Mouse (Mus musculus) limb, embryonic 12.5 days (tissue): Measurements from ENCODE around the gene Wdr53. TPM values are rescaled to one million over a fixed set of nuclear protein-coding genes. Genes with fewer than 3 reads are reported as not detected.
"Not testable (repeated sequence)": the region's sequence is repeated elsewhere in the genome, so short reads cannot be mapped to it uniquely, and the experiment has no call there.

Experiments
- ATAC-seq: fragments of 200-750 bp; cut with Nextera tagmentation; 2 replicates; pipeline ENCODE4 v1.8.0; 2017; ENCODE audit warnings: low read depth, moderate TSS enrichment; ENCODE audit not compliant: insufficient number of reproducible peaks, insufficient read depth, low FRiP score, low TSS enrichment
- H3K27ac ChIP-seq: fragments of 300-500 bp; sonication (generic); 2 replicates; pipeline ENCODE4 v1.5.1; 2016; ENCODE audit warnings: mild to moderate bottlenecking, moderate library complexity
- H3K27me3 ChIP-seq: fragments of 300-500 bp; sonication (generic); 2 replicates; pipeline ENCODE4 v1.6.1; 2016; ENCODE audit warnings: mild to moderate bottlenecking, moderate library complexity
- H3K36me3 ChIP-seq: fragments of 300-500 bp; sonication (generic); 2 replicates; pipeline ENCODE4 v1.6.1; 2016; ENCODE audit warnings: mild to moderate bottlenecking, moderate library complexity
- H3K4me1 ChIP-seq: fragments of 300-500 bp; sonication (generic); replicated peaks from 2 replicates; pipeline ENCODE4 v1.6.1; 2016
- H3K4me2 ChIP-seq: fragments of 300-500 bp; sonication (generic); 2 replicates; pipeline ENCODE4 v1.6.1; 2016; ENCODE audit warnings: mild to moderate bottlenecking, moderate library complexity
- H3K4me3 ChIP-seq: fragments of 300-500 bp; sonication (generic); replicated peaks from 2 replicates; pipeline ENCODE4 v1.5.1; 2016; ENCODE audit warnings: mild to moderate bottlenecking
- H3K9ac ChIP-seq: fragments of 300-500 bp; sonication (generic); replicated peaks from 2 replicates; pipeline ENCODE4 v1.6.1; 2016; ENCODE audit warnings: mild to moderate bottlenecking, moderate library complexity
- H3K9me3 ChIP-seq: fragments of 300-500 bp; sonication (generic); 2 replicates; pipeline ENCODE4 v1.6.1; 2016; ENCODE audit warnings: mild to moderate bottlenecking, moderate library complexity
- WGBS: fragments of 180-500 bp; shearing (Covaris S2); methylation state at CpG from one replicate; pipeline ENCODE4 v1.1.7; 2016; 5-methylcytosine and 5-hydroxymethylcytosine counted together
- microRNA counts: library from miRNA; unstranded; fragments of <30 nt; microRNA quantifications from one replicate; lab custom pipeline; 2017
- microRNA-seq: library from miRNA; unstranded; fragments of <30 nt; microRNA quantifications from one replicate; pipeline ENCODE4, GENCODE M21; 2017
- polyA plus RNA-seq: library from polyadenylated mRNA; unstranded; fragments of >200 nt; fragmentation: Nextera tagmentation; extraction: Ambion mirVana; gene quantifications from 2 replicates; pipeline ENCODE4 v1.2.1, GENCODE M21; 2016

Gene Wdr53
- polyA plus RNA-seq, 1 experiment from 2014 or later: 18.4 TPM

DNA sequence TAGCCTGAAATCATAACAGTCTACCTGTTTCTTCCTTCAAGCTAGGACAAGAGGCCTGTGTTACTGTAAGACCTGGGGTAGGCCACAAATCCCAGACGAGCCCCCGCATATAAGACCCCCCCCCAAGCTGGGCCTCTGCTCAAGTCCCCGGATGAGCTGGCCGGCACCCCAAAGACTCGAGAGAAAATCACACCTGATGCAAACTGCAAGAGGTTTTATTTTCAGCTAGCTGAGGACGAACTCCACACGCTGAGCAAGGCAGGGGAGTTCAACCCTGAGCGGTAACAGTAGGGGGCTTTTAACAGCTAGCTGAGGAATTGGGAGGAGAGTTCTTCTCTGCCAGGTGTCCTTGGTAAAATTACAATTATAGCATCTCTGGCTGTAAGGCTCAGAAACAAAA, 33.2 kb downstream of the Wdr53 start:
- no peak for ATAC-seq
- Histone ChIP-seq H3K9ac (peak overlapping the region; percentile 37; the same call in 1 of the 2 replicates), H3K27ac (no peak overlapping the region), H3K27me3 (no peaks in the 10 kb centered on the region), H3K4me3 (peak overlapping the region; percentile 20), H3K4me1 (peaks cover 10% of the 10 kb centered on the region; the same call in 1 of the 2 replicates), H3K36me3 (peaks cover 53% of the 10 kb centered on the region), H3K4me2 (peak overlapping the region; percentile 76), H3K9me3 (peaks cover 6% of the 10 kb centered on the region; the same call in 1 of the 2 replicates)
- 88% methylated on average over 8 of the region's 8 CpGs for WGBS

DNA sequence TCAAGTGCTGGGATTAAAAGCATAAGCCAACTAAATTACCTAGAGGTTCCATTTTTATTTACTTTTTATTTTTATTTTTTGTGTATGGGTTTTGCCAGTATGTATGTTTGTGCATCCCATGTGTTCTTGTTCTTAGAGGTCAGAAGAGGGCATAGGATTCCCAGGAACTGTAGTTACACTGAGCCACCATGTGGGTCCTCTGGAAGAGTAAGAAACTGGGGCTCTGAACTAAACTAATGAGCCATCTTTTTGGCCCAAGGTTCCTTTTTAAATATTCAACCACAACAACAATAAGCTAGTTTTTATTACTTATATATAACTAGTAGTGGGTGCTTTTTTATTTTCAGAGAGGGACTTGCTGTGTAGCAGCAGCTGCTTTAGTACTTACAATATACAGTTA, 35.6 kb downstream of the Wdr53 start:
- ATAC-seq: no peak
- Histone ChIP-seq H3K4me1 (peaks cover 8% of the 10 kb centered on the region; the same call in 1 of the 2 replicates), H3K36me3 (peaks cover 77% of the 10 kb centered on the region), H3K4me3 (no peak overlapping the region), H3K27ac (no peak overlapping the region), H3K9me3 (peaks cover 6% of the 10 kb centered on the region; the same call in 1 of the 2 replicates), H3K27me3 (no peaks in the 10 kb centered on the region), H3K4me2 (no peak overlapping the region), H3K9ac (no peak overlapping the region)

DNA sequence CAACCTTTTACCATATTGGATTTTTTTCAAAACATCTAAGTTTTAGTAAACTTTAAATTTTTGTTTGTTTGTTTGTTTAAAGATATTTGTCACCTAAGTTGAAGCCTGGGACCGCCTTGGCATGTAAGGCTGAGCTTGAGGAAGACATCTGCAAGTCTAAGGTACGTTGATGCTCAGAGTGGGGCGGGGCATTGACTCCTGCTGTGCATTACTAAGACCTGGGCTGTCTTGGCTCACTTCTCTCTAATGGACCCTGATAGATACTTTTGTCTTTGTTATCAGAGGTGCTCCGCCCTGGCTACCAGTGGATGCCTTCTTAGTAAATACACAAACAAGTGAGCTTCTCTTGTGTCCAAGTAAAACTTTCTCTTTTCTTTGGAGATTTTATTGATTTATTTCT, 44.8 kb downstream of the Wdr53 start:
- Histone ChIP-seq H3K4me1 (no peaks in the 10 kb centered on the region), H3K9me3 (no peaks in the 10 kb centered on the region), H3K9ac (no peak overlapping the region), H3K27me3 (no peaks in the 10 kb centered on the region), H3K36me3 (peaks cover 62% of the 10 kb centered on the region), H3K4me3 (no peak overlapping the region), H3K4me2 (no peak overlapping the region), H3K27ac (no peak overlapping the region)
- 92% methylated on average over 4 of the region's 4 CpGs for WGBS
- no peak for ATAC-seq

DNA sequence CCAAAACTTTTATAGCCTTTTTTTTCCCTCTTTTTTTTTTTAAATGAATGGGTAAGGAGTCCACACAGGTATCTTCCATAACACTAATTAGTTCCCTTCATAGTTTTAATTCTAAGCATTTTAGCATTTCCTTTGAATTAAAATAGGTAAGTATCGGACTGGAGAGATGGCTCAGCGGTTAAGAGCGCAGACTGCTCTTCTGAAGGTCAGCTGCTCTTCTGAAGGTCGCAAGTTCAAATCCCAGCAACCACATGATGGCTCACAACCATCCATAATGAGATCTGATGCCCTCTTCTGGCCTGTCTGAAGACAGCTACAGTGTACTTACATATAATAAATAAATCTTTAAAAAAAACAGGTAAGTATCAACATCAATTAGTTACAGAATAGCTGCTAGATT, 52.6 kb downstream of the Wdr53 start:
- not testable (repeated sequence) for H3K9ac ChIP-seq, H3K9me3 ChIP-seq, H3K4me1 ChIP-seq, H3K4me3 ChIP-seq, H3K4me2 ChIP-seq, H3K27me3 ChIP-seq, H3K27ac ChIP-seq, ATAC-seq
- WGBS: 96% methylated on average over 4 of the region's 4 CpGs
- peaks cover 57% of the 10 kb centered on the region for H3K36me3 ChIP-seq

DNA sequence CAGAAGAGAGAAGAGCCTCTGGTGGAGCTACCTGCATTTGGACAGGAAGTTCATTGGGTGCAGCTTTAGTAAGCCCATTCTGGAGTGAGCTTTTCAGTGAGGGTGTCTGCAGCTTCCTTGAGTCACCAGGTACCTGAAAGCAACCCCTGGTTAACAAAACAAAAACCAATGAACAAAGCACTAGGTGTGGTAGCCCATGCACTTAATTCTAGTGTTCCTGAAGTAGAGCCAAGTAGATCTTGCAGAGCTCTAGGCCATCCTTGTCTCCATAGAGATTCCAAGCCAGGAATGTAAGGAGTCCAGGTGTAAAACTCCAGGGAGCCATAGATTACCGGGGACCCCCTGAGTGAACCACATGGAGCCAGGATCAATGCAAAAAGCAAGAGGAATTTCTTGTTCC, 56.0 kb downstream of the Wdr53 start:
- ATAC-seq: no peak
- Histone ChIP-seq H3K9ac (no peak overlapping the region), H3K4me3 (no peak overlapping the region), H3K4me2 (no peak overlapping the region), H3K27ac (no peak overlapping the region), H3K4me1 (no peaks in the 10 kb centered on the region), H3K27me3 (no peaks in the 10 kb centered on the region), H3K36me3 (peaks cover 33% of the 10 kb centered on the region), H3K9me3 (no peaks in the 10 kb centered on the region)
- WGBS: 60% methylated on average over 1 of the region's 1 CpGs

DNA sequence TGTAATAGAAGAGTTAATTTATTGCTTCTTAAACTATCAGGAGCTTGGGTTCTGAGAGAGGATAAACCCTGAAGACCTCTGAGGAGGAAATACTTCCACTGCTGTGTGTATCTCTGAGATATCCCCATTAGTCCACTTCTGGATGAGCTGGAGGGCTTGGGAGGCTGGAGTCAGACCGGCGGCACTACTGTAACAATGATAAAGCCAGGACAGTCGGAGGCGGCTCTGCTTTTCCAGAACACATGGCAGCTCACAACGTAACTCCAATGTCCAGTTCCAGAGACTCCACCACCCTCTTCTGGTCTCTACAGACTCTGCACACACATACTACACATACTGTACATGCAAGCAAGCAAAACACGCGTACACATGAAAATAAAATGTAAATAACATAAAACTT, 56.9 kb downstream of the Wdr53 start:
- no peaks in the 10 kb centered on the region for H3K4me1 ChIP-seq
- no peak for ATAC-seq
- H3K4me3 ChIP-seq: no peak overlapping the region
- no peak overlapping the region for H3K9ac ChIP-seq
- no peaks in the 10 kb centered on the region for H3K27me3 ChIP-seq
- peaks cover 25% of the 10 kb centered on the region for H3K36me3 ChIP-seq
- H3K9me3 ChIP-seq: no peaks in the 10 kb centered on the region
- no peak overlapping the region for H3K4me2 ChIP-seq
- H3K27ac ChIP-seq: no peak overlapping the region
- WGBS: 96% methylated on average over 7 of the region's 7 CpGs

MicroRNAs encoded within 50 kb of the gene (microRNA counts, 519-probe panel; counts per million panel counts)
- microRNA mmu-miR-1946a (lab: Ali Mortazavi, UCI): not detected

Small RNAs within 50 kb of the gene (microRNA-seq; reads per million reads assigned to microRNA genes)
- not detected for gene Mir1946a

Other genes starting within 250 kb of the Wdr53 start
- gene Senp5, start 243.9 kb upstream of the Wdr53 start, polyA plus RNA-seq: 24.8 and 24.9 TPM in 2 replicates
- 37.9 and 38.0 TPM in 2 replicates for gene Pak2, start 167.9 kb upstream of the Wdr53 start, polyA plus RNA-seq
- gene Pigx, start 147.5 kb upstream of the Wdr53 start, polyA plus RNA-seq: 120 and 124 TPM in 2 replicates
- 34.1 and 35.9 TPM in 2 replicates for gene Cep19, start 147.4 kb upstream of the Wdr53 start, polyA plus RNA-seq
- 9.4 and 9.9 TPM in 2 replicates for gene Nrros, start 81.6 kb upstream of the Wdr53 start, polyA plus RNA-seq
- gene Bex6, start 67.4 kb upstream of the Wdr53 start, polyA plus RNA-seq: not detected in 2 replicates
- gene Fbxo45, start 69 bp upstream of the Wdr53 start, polyA plus RNA-seq: 20.1 and 23.9 TPM in 2 replicates
- gene Smco1, start 24.2 kb downstream of the Wdr53 start, polyA plus RNA-seq: not detected in 2 replicates
- gene Rnf168, start 30.2 kb downstream of the Wdr53 start, polyA plus RNA-seq: 35.7 and 39.7 TPM in 2 replicates
- 34.6 and 34.8 TPM in 2 replicates for gene Ubxn7, start 85.0 kb downstream of the Wdr53 start, polyA plus RNA-seq
- gene Tm4sf19, start 153.3 kb downstream of the Wdr53 start, polyA plus RNA-seq: not detected in 2 replicates
- gene Tctex1d2, start 172.5 kb downstream of the Wdr53 start, polyA plus RNA-seq: 31.4 and 31.9 TPM in 2 replicates
- 35.2 and 37.4 TPM in 2 replicates for gene Pcyt1a, start 183.7 kb downstream of the Wdr53 start, polyA plus RNA-seq
- gene Slc51a, start 240.7 kb downstream of the Wdr53 start, polyA plus RNA-seq: 0.31 and 0.38 TPM in 2 replicates
- gene Zdhhc19, start 249.0 kb downstream of the Wdr53 start, polyA plus RNA-seq: not detected in 2 replicates